Mouse (Mus musculus): ENCODE measurements at regions not wholly inside any gene's neighbourhood (a gene's known extent, or its start where the extent isn't known, plus 50 kb on each side); places are given as distances from the start of the nearest gene placed in this dataset.

DNA sequence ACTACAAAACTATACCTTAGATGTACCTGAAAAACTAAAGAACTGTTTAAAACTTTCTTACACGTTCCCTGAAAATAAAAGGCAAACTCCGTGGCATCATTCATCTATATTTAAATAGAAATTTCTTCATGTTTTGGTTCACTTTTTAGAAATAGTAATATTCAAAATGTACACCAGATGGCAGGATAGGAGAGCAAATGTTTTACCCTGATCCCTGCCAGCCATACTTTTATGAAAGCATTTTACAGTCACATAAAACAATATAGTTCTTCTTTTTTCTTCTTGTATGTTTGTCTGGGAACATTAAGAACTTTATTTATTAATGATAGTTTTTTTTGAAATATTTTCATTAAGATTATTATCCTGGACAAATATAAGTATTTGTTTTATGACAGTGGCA, 68.5 kb downstream of the 4921530L21Rik start:
- Histone ChIP-seq H3K9me3 (ENCODE audit: low read length) (no peaks in the 10 kb centered on the region), H3K4me2 (replicated peaks; ENCODE audit: low read depth, low read length) (no peak overlapping the region), H3K36me3 (ENCODE audit: insufficient read depth, low read length) (no peaks in the 10 kb centered on the region), H3K9ac (replicated peaks; ENCODE audit: low read depth) (no peak overlapping the region), H3K27ac (ENCODE audit: low read length) (no peak overlapping the region), H3K27me3 (replicated peaks; ENCODE audit: insufficient read depth, low read length) (no peaks in the 10 kb centered on the region), H3K4me3 (ENCODE audit: low read depth, low read length) (no peak overlapping the region), H3K4me1 (ENCODE audit: insufficient read depth, low read depth, low read length) (no peaks in the 10 kb centered on the region)
- WGBS = 48% methylated on average over 2 of the region's 2 CpGs
- DNase-seq (ENCODE audit: low spot score) (peak; percentile 10), ATAC-seq (no peak)
- TF ChIP-seq CTCF (IDR thresholded peaks at IDR 0.05) (peak; percentile 43), EP300 (IDR thresholded peaks at IDR 0.05) (no peak)

DNA sequence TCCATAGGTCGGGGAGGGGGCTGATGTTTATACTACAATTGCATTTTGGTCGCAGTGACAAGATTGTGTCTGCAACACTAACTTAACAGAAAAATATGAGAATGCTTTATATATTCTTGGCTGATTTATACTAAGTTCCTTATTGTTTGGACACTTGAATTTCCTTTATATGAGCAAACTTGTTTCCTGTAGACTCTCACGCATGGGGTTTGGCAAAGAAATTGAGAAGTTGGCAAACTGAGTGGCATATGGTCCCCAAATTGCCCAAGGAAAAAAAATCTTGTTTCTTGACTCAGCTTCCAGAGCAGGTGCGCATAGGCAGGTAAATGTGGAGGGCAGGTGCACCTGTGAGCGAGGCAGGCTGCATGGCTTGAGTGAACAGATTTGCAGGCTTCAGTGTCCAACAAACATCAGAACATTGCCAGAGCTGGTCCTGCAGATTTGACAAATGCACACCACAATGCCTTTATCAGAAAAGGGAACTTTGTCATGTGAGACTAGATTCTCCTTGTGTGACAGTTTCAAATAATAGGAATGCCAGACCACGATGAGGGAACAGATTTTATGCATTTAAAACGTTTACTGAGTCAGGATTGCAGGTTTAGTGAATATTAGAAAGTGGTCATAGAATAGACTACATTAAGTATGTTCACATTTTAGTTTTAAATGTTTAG, 75.1 kb downstream of the 4921530L21Rik start:
- Histone ChIP-seq H3K36me3 (ENCODE audit: insufficient read depth, low read length) (no peaks in the 10 kb centered on the region), H3K4me2 (replicated peaks; ENCODE audit: low read depth, low read length) (no peak overlapping the region), H3K27ac (ENCODE audit: low read length) (no peak overlapping the region), H3K27me3 (replicated peaks; ENCODE audit: insufficient read depth, low read length) (no peaks in the 10 kb centered on the region), H3K4me3 (ENCODE audit: low read depth, low read length) (no peak overlapping the region), H3K9ac (replicated peaks; ENCODE audit: low read depth) (no peak overlapping the region), H3K9me3 (ENCODE audit: low read length) (no peaks in the 10 kb centered on the region), H3K4me1 (ENCODE audit: insufficient read depth, low read depth, low read length) (no peaks in the 10 kb centered on the region)
- TF ChIP-seq EP300 (IDR thresholded peaks at IDR 0.05) (no peak), CTCF (IDR thresholded peaks at IDR 0.05) (no peak)
- ATAC-seq (no peak), DNase-seq (ENCODE audit: low spot score) (no peak)
- WGBS = 61% methylated on average over 7 of the region's 7 CpGs

DNA sequence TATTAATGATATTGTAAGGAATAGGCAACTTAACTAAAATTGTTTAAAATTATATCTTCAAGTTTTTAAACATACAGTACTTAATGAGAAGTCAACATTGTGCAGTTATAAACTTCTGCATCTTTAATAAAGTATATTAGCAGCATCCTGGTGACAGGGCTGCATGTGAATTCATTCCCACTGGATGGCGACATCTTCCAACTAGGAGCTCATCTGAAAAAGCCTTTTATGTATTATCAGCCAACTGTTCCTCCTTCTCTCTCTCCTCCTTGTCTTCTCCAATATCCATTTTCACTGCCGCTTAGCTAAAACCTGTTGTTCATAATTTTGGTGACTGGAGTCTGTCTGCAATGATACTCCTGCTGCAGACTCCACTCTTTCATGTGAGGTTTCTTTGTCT, 103.0 kb downstream of the 4921530L21Rik start:
- WGBS = 68% methylated on average over 2 of the region's 2 CpGs
- TF ChIP-seq EP300 (IDR thresholded peaks at IDR 0.05) (no peak), CTCF (IDR thresholded peaks at IDR 0.05) (no peak)
- DNase-seq (ENCODE audit: low spot score) = no peak

DNA sequence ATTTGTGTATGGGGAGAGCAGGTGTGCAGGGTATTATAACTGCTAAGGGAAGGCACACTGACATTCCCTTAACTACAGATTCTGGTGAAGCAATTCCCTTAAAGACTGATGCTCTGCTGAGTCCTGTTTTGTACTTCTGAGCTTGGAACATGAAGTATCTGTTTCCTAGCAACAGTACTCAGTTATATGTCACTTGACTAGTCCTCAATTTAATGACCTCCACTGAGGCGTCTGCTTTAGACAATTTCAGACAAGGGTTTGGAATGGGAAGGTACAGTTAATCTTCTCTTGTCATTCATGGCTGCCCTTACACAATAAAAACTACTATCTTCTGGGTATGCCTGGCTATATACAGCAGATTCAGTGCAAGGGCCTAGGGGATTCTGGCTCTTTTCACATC, 117.3 kb downstream of the 4921530L21Rik start:
- TF ChIP-seq EP300 (IDR thresholded peaks at IDR 0.05) = no peak
- no peak overlapping the region for H3K27ac ChIP-seq (ENCODE audit: low read length)
- no peaks in the 10 kb centered on the region for H3K4me1 ChIP-seq (ENCODE audit: insufficient read depth, low read depth, low read length)
- 66% methylated on average over 1 of the region's 1 CpGs for WGBS
- no peak overlapping the region for H3K4me3 ChIP-seq (ENCODE audit: low read depth, low read length)
- H3K9ac ChIP-seq (replicated peaks; ENCODE audit: low read depth) = no peak overlapping the region
- DNase-seq (ENCODE audit: low spot score) (no peak), ATAC-seq (no peak)
- H3K36me3 ChIP-seq (ENCODE audit: insufficient read depth, low read length) = no peaks in the 10 kb centered on the region
- no peaks in the 10 kb centered on the region for H3K27me3 ChIP-seq (replicated peaks; ENCODE audit: insufficient read depth, low read length)
- H3K9me3 ChIP-seq (ENCODE audit: low read length) = no peaks in the 10 kb centered on the region
- H3K4me2 ChIP-seq (replicated peaks; ENCODE audit: low read depth, low read length) = no peak overlapping the region

More for the DNA sequence above, 103.0 kb downstream of the 4921530L21Rik start:
- Histone ChIP-seq H3K9me3 (ENCODE audit: low read length) (no peaks in the 10 kb centered on the region), H3K27ac (ENCODE audit: low read length) (no peak overlapping the region), H3K4me3 (ENCODE audit: low read depth, low read length) (no peak overlapping the region), H3K27me3 (replicated peaks; ENCODE audit: insufficient read depth, low read length) (no peaks in the 10 kb centered on the region), H3K36me3 (ENCODE audit: insufficient read depth, low read length) (no peaks in the 10 kb centered on the region), H3K4me1 (ENCODE audit: insufficient read depth, low read depth, low read length) (no peaks in the 10 kb centered on the region), H3K9ac (replicated peaks; ENCODE audit: low read depth) (no peak overlapping the region), H3K4me2 (replicated peaks; ENCODE audit: low read depth, low read length) (no peak overlapping the region)
- no peak for ATAC-seq

DNA sequence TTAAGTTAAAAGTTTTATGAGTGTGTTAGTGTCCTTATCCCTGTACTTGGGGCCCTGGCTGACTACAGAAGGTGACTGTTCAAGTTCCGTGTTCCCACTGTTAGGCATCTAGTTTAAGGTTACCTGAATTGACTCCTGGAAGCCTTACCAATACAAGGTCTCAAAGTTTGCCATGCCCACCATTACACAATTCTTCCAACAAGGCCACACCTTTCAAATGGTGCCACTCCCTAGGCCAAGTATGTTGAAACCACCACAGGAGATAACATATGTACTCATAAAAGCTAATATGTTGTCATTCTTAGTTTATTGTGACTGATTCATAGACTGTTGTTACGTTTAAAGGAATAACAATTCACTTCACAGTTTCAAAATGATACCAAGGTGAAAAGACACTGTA, 140.6 kb downstream of the 4921530L21Rik start:
- no peak for TF ChIP-seq CTCF (IDR thresholded peaks at IDR 0.05)
- TF ChIP-seq EP300 (IDR thresholded peaks at IDR 0.05) = no peak
- Histone ChIP-seq H3K4me1 (ENCODE audit: insufficient read depth, low read depth, low read length) (no peaks in the 10 kb centered on the region), H3K4me2 (replicated peaks; ENCODE audit: low read depth, low read length) (no peak overlapping the region), H3K36me3 (ENCODE audit: insufficient read depth, low read length) (no peaks in the 10 kb centered on the region), H3K9me3 (ENCODE audit: low read length) (no peaks in the 10 kb centered on the region), H3K4me3 (ENCODE audit: low read depth, low read length) (no peak overlapping the region), H3K27ac (ENCODE audit: low read length) (no peak overlapping the region), H3K9ac (replicated peaks; ENCODE audit: low read depth) (no peak overlapping the region), H3K27me3 (replicated peaks; ENCODE audit: insufficient read depth, low read length) (no peaks in the 10 kb centered on the region)
- WGBS = 64% methylated on average over 2 of the region's 2 CpGs
- DNase-seq (ENCODE audit: low spot score) (no peak), ATAC-seq (no peak)

Measured in lung, postnatal 0 days (tissue).